9 mouse cellular contexts compared by ENCODE assay signal in the genomic region with DNA sequence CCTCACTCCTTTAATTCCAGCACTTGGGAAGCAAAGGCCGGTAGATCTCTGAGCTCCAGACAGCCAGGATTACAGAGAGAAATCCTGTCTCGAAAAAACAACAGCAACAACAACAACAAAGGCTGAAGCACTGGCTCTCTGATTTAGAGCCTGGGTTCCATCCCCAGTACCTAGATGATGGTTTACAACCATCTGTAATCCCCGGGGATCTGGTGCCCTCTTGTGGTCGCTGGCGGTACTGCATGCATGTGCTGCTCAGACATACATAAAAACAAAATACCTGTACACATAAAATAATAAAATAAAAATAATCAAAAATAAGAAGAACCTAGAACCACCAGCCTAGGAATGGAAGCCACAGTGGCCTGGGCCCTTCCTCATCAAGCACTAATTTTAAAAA. TPM values are rescaled to one million over a fixed set of nuclear protein-coding genes. Genes with fewer than 3 reads are reported as not detected.
A peak's percentile ranks its signal among the peaks of the same experiment; 100 is the strongest.
DNase-seq lines count a peak whose midpoint lies in the region; ATAC-seq lines count a peak whose summit lies in the region.
"Had no signal": no experiment of that assay in that cellular context is flagged by ENCODE, and none has a peak within 500 bp of the region (broad histone marks: within the 10 kb centered on the region; RNA-seq: fewer than 3 reads in every experiment).

No protein-coding gene starts in this region.

- 11% methylated on average over 5 of the region's 5 CpGs for WGBS in hindbrain, embryonic 11.5 days
- WGBS in hindbrain, embryonic 13.5 days, result 11% methylated on average over 5 of the region's 5 CpGs

- no peak overlapping the region for H3K4me2 ChIP-seq in hindbrain, embryonic 11.5 days (replicated peaks; ENCODE audit: low read depth, low read length)
- no peak overlapping the region for H3K4me2 ChIP-seq in hindbrain, embryonic 13.5 days

- no peak for ATAC-seq in hindbrain, embryonic 11.5 days (ENCODE audit: low FRiP score)
- ATAC-seq in hindbrain, embryonic 13.5 days (ENCODE audit: low FRiP score), result no peak
- no peak; the same call in 1 of the 2 replicates for ATAC-seq in granulocyte monocyte progenitor cell, adult 5-6 weeks (replicated peaks; ENCODE audit: poor library complexity, severe bottlenecking)

- no peaks in the 10 kb centered on the region for H3K27me3 ChIP-seq in hindbrain, embryonic 11.5 days (ENCODE audit: control insufficient read depth, insufficient read depth, low read length)
- H3K27me3 ChIP-seq in hindbrain, embryonic 13.5 days, result 0 out of 2 replicates have a peak, but pooled peaks cover 7% of the 10 kb centered on the region

- no peaks in the 10 kb centered on the region for H3K36me3 ChIP-seq in hindbrain, embryonic 11.5 days (ENCODE audit: control insufficient read depth, insufficient read depth, low read length)
- H3K36me3 ChIP-seq in hindbrain, embryonic 13.5 days, result no peaks in the 10 kb centered on the region

- H3K4me3 ChIP-seq in hindbrain, embryonic 11.5 days (ENCODE audit: low read depth, low read length), result no peak overlapping the region
- H3K4me3 ChIP-seq in hindbrain, embryonic 13.5 days, result no peak overlapping the region

- H3K27ac ChIP-seq in hindbrain, embryonic 11.5 days (ENCODE audit: low read depth, low read length), result no peak overlapping the region
- H3K27ac ChIP-seq in hindbrain, embryonic 13.5 days, result no peak overlapping the region

- H3K9me3 ChIP-seq in hindbrain, embryonic 11.5 days (ENCODE audit: control insufficient read depth, low read length), result no peaks in the 10 kb centered on the region
- no peaks in the 10 kb centered on the region for H3K9me3 ChIP-seq in hindbrain, embryonic 13.5 days

- intact Hi-C loops in left cerebral cortex, postnatal 4 days (cut with DNase I), result no loop called here

- no peak overlapping the region for H3K9ac ChIP-seq in hindbrain, embryonic 11.5 days (ENCODE audit: low read depth, low read length)
- no peak overlapping the region for H3K9ac ChIP-seq in hindbrain, embryonic 13.5 days

- H3K4me1 ChIP-seq in hindbrain, embryonic 11.5 days (replicated peaks; ENCODE audit: control insufficient read depth, insufficient read depth, low read length), result no peaks in the 10 kb centered on the region
- peaks cover 5% of the 10 kb centered on the region; the same call in 1 of the 2 replicates for H3K4me1 ChIP-seq in hindbrain, embryonic 13.5 days (replicated peaks)

- DNase-seq in hindbrain, embryonic 11.5 days (ENCODE audit: low spot score), result peak; percentile 87
- DNase-seq in CD4-positive, CD25-positive, alpha-beta regulatory T cell, adult 2 months (ENCODE audit: low read depth, low spot score), result peak; percentile 88
- peak; percentile 74 for DNase-seq in R1 (ENCODE audit: low read depth, low spot score)
- DNase-seq in embryo, embryonic 9.5 days (ENCODE audit: extremely low spot score), result peak; percentile 76
- DNase-seq in left cerebral cortex, postnatal 4 days, result peak; percentile 62
- DNase-seq in retina, adult 2 months (ENCODE audit: low read depth, low spot score), result peak; percentile 57

RNA-seq across cellular contexts. Expression of gene Eif1, which starts 19.4 kb away (rescaled TPM):
- polyA plus RNA-seq in hindbrain, embryonic 11.5 days (2014; fragmentation: Nextera tagmentation; extraction: Ambion mirVana), result 1,709 and 1,853 TPM in 2 replicates
- polyA plus RNA-seq in hindbrain, embryonic 13.5 days (2015; fragmentation: Nextera tagmentation; extraction: Ambion mirVana), result 1,398 and 1,436 TPM in 2 replicates
- total RNA-seq in left cerebral cortex, postnatal 4 days (2021), result 100 to 1,000 TPM; 642 to 677 TPM
- 716 and 727 TPM in 2 replicates for total RNA-seq in granulocyte monocyte progenitor cell, adult 5-6 weeks (2014; fragmentation: Nextera tagmentation)
- total RNA-seq in granulocyte monocyte progenitor cell, adult 5-6 weeks (2017), result 109 and 139 TPM in 2 replicates

RNA-seq across cellular contexts. Expression of gene Krt42, which starts 30.6 kb away (rescaled TPM):
- polyA plus RNA-seq in hindbrain, embryonic 11.5 days (2014; fragmentation: Nextera tagmentation; extraction: Ambion mirVana), result not detected in 2 replicates
- not detected in 2 replicates for polyA plus RNA-seq in hindbrain, embryonic 13.5 days (2015; fragmentation: Nextera tagmentation; extraction: Ambion mirVana)
- total RNA-seq in left cerebral cortex, postnatal 4 days (2021), result not detected
- not detected in 2 replicates for total RNA-seq in granulocyte monocyte progenitor cell, adult 5-6 weeks (2014; fragmentation: Nextera tagmentation)
- not detected in 2 replicates for total RNA-seq in granulocyte monocyte progenitor cell, adult 5-6 weeks (2017)
- polyA plus RNA-seq: liver, embryonic 16.5 days had no signal

RNA-seq across cellular contexts. Expression of gene Gast, which starts 33.9 kb away (rescaled TPM):
- 1.1 TPM in 1 of 2 replicates, not detected in the other for polyA plus RNA-seq in hindbrain, embryonic 11.5 days (2014; fragmentation: Nextera tagmentation; extraction: Ambion mirVana)
- polyA plus RNA-seq in hindbrain, embryonic 13.5 days (2015; fragmentation: Nextera tagmentation; extraction: Ambion mirVana), result 0.66 and 1.7 TPM in 2 replicates
- total RNA-seq in left cerebral cortex, postnatal 4 days (2021), result not detected
- total RNA-seq in granulocyte monocyte progenitor cell, adult 5-6 weeks (2014; fragmentation: Nextera tagmentation), result not detected in 2 replicates
- total RNA-seq in granulocyte monocyte progenitor cell, adult 5-6 weeks (2017), result not detected in 2 replicates
- polyA plus RNA-seq: liver, embryonic 16.5 days had no signal

RNA-seq across cellular contexts. Expression of gene Krt17, which starts 39.5 kb away (rescaled TPM):
- polyA plus RNA-seq in hindbrain, embryonic 11.5 days (2014; fragmentation: Nextera tagmentation; extraction: Ambion mirVana), result 0.22 and 0.25 TPM in 2 replicates
- 0.17 TPM in 1 of 2 replicates, not detected in the other for polyA plus RNA-seq in hindbrain, embryonic 13.5 days (2015; fragmentation: Nextera tagmentation; extraction: Ambion mirVana)
- total RNA-seq in left cerebral cortex, postnatal 4 days (2021), result not detected
- total RNA-seq in granulocyte monocyte progenitor cell, adult 5-6 weeks (2014; fragmentation: Nextera tagmentation), result not detected in 2 replicates
- total RNA-seq in granulocyte monocyte progenitor cell, adult 5-6 weeks (2017), result not detected in 2 replicates

RNA-seq across cellular contexts. Expression of gene Krt16, which starts 51.6 kb away (rescaled TPM):
- not detected in 2 replicates for polyA plus RNA-seq in hindbrain, embryonic 11.5 days (2014; fragmentation: Nextera tagmentation; extraction: Ambion mirVana)
- polyA plus RNA-seq in hindbrain, embryonic 13.5 days (2015; fragmentation: Nextera tagmentation; extraction: Ambion mirVana), result not detected in 2 replicates
- total RNA-seq in left cerebral cortex, postnatal 4 days (2021), result not detected
- not detected in 2 replicates for total RNA-seq in granulocyte monocyte progenitor cell, adult 5-6 weeks (2014; fragmentation: Nextera tagmentation)
- total RNA-seq in granulocyte monocyte progenitor cell, adult 5-6 weeks (2017), result not detected in 2 replicates
- polyA plus RNA-seq: liver, embryonic 16.5 days had no signal
